Mouse (Mus musculus) forebrain, postnatal 0 days (tissue): ENCODE results near the gene Colgalt1. TPM values are rescaled to one million over a fixed set of nuclear protein-coding genes. Genes with fewer than 3 reads are reported as not detected.

Source experiments
- ATAC-seq: fragments of 200-750 bp; cut with Nextera tagmentation; 2 replicates; pipeline ENCODE4 v1.8.0; 2017; ENCODE audit warnings: mild to moderate bottlenecking, moderate library complexity
- DNase-seq: peaks from one replicate; pipeline ENCODE4 v3.0.0-alpha.2; 2015
- H3K27ac ChIP-seq: fragments of 300-500 bp; sonication (generic); 2 replicates; pipeline ENCODE4 v1.5.1; 2014; ENCODE audit warnings: low read depth, mild to moderate bottlenecking, antibody characterized with exemption, low read length, moderate library complexity, mixed read lengths
- H3K27me3 ChIP-seq: fragments of 300-500 bp; sonication (generic); 2 replicates; pipeline ENCODE4 v1.6.1; 2014; ENCODE audit warnings: mild to moderate bottlenecking, low read length, mixed read lengths; ENCODE audit not compliant: insufficient read depth
- H3K36me3 ChIP-seq: fragments of 300-500 bp; sonication (generic); 2 replicates; pipeline ENCODE4 v1.6.1; 2014; ENCODE audit warnings: mild to moderate bottlenecking, moderate library complexity; ENCODE audit not compliant: insufficient read depth
- H3K4me1 ChIP-seq: fragments of 300-500 bp; sonication (generic); 2 replicates; pipeline ENCODE4 v1.6.1; 2014; ENCODE audit warnings: antibody characterized with exemption; ENCODE audit not compliant: insufficient read depth
- H3K4me2 ChIP-seq: fragments of 300-500 bp; sonication (generic); 2 replicates; pipeline ENCODE4 v1.6.1; 2014; ENCODE audit warnings: low read depth, mild to moderate bottlenecking, moderate library complexity
- H3K4me3 ChIP-seq: fragments of 300-500 bp; sonication (generic); 2 replicates; pipeline ENCODE4 v1.5.1; 2014; ENCODE audit warnings: low read depth, low read length, mixed read lengths
- H3K9ac ChIP-seq: fragments of 300-500 bp; sonication (generic); 2 replicates; pipeline ENCODE4 v1.6.1; 2014; ENCODE audit warnings: mild to moderate bottlenecking
- H3K9me3 ChIP-seq: fragments of 300-500 bp; sonication (generic); 2 replicates; pipeline ENCODE4 v1.6.1; 2016; ENCODE audit warnings: low read length
- CTCF ChIP-seq: sonication (generic); IDR thresholded peaks from 2 replicates; pipeline ENCODE4 v1.5.1; 2016; ENCODE audit warnings: antibody characterized with exemption, control low read depth, low read depth
- WGBS: fragments of 180-500 bp; shearing (Covaris S2); extraction: QIAGEN DNeasy Blood & Tissue Kit; methylation state at CpG from one replicate; pipeline ENCODE4 v1.1.7; 2014; 5-methylcytosine and 5-hydroxymethylcytosine counted together
- microRNA-seq, 2 experiments: library from miRNA; unstranded; fragments of <30 nt; microRNA quantifications; one replicate each; pipeline ENCODE4; 2016
- polyA plus RNA-seq: library from polyadenylated mRNA; unstranded; fragments of >200 nt; fragmentation: Nextera tagmentation; extraction: Ambion mirVana; gene quantifications from 2 replicates; pipeline ENCODE4 v1.2.1, GENCODE M21; 2015
- total RNA-seq: library from RNA; depleted of rRNA; stranded (reverse); fragments of >200 nt; gene quantifications from 2 replicates; pipeline ENCODE4 v1.2.3, GENCODE M21; 2014; rRNA removed

Colgalt1 gene
- total and polyA plus RNA-seq, 2 experiments from 2014 or later: 58.4 to 84.3 TPM

GRCm38 (mm10) chr8:71674071-71674470, 63.3 kb downstream of the Colgalt1 start:
- DNase-seq: peak; percentile 52
- TF ChIP-seq CTCF: no peak
- Histone ChIP-seq H3K4me3 (no peak overlapping the region), H3K27ac (no peak overlapping the region), H3K27me3 (peaks cover 10% of the 10 kb centered on the region), H3K36me3 (no peaks in the 10 kb centered on the region), H3K9me3 (no peaks in the 10 kb centered on the region), H3K9ac (no peak overlapping the region), H3K4me1 (peaks cover 11% of the 10 kb centered on the region; the same call in 1 of the 2 replicates), H3K4me2 (no peak overlapping the region)
- no peak for ATAC-seq
- 42% methylated on average over 2 of the region's 2 CpGs for WGBS

Small RNA genes lying within 50 kb of the gene (microRNA-seq; reads per million reads assigned to microRNA genes)
- 3.1 to 5.9 reads per million in 2 experiments for gene Mir6769b

Other genes starting within 250 kb of the Colgalt1 start
- 148 and 195 TPM in 2 replicates for gene Use1, start 244.2 kb upstream of the Colgalt1 start, total RNA-seq
- gene Use1, start 244.2 kb upstream of the Colgalt1 start, polyA plus RNA-seq: 124 and 140 TPM in 2 replicates
- 14.3 and 16.2 TPM in 2 replicates for gene Ocel1, start 239.7 kb upstream of the Colgalt1 start, total RNA-seq
- gene Ocel1, start 239.7 kb upstream of the Colgalt1 start, polyA plus RNA-seq: 5.2 and 6.6 TPM in 2 replicates
- 59.0 and 63.9 TPM in 2 replicates for gene Nr2f6, start 229.0 kb upstream of the Colgalt1 start, total RNA-seq
- gene Nr2f6, start 229.0 kb upstream of the Colgalt1 start, polyA plus RNA-seq: 26.0 and 28.9 TPM in 2 replicates
- gene Ushbp1, start 215.2 kb upstream of the Colgalt1 start, total RNA-seq: 3.5 and 5.6 TPM in 2 replicates
- gene Ushbp1, start 215.2 kb upstream of the Colgalt1 start, polyA plus RNA-seq: 4.2 and 4.5 TPM in 2 replicates
- gene Babam1, start 214.1 kb upstream of the Colgalt1 start, total RNA-seq: 87.2 and 94.0 TPM in 2 replicates
- 98.9 and 107 TPM in 2 replicates for gene Babam1, start 214.1 kb upstream of the Colgalt1 start, polyA plus RNA-seq
- gene Ankle1, start 205.0 kb upstream of the Colgalt1 start, total RNA-seq: 0.81 and 2.8 TPM in 2 replicates
- 0.97 and 2.3 TPM in 2 replicates for gene Ankle1, start 205.0 kb upstream of the Colgalt1 start, polyA plus RNA-seq
- 187 and 210 TPM in 2 replicates for gene Abhd8, start 147.3 kb upstream of the Colgalt1 start, total RNA-seq
- gene Abhd8, start 147.3 kb upstream of the Colgalt1 start, polyA plus RNA-seq: 168 and 169 TPM in 2 replicates
- gene Mrpl34, start 146.0 kb upstream of the Colgalt1 start, total RNA-seq: 75.0 and 80.5 TPM in 2 replicates
- 145 and 184 TPM in 2 replicates for gene Mrpl34, start 146.0 kb upstream of the Colgalt1 start, polyA plus RNA-seq
- gene Dda1, start 141.8 kb upstream of the Colgalt1 start, total RNA-seq: 179 and 184 TPM in 2 replicates
- gene Dda1, start 141.8 kb upstream of the Colgalt1 start, polyA plus RNA-seq: 274 and 283 TPM in 2 replicates
- gene Ano8, start 125.0 kb upstream of the Colgalt1 start, total RNA-seq: 76.5 and 82.2 TPM in 2 replicates
- gene Ano8, start 125.0 kb upstream of the Colgalt1 start, polyA plus RNA-seq: 5.9 and 7.7 TPM in 2 replicates
- gene Gtpbp3, start 122.9 kb upstream of the Colgalt1 start, total RNA-seq: 23.6 and 33.6 TPM in 2 replicates
- 6.9 and 9.4 TPM in 2 replicates for gene Gtpbp3, start 122.9 kb upstream of the Colgalt1 start, polyA plus RNA-seq
- gene Plvap, start 99.2 kb upstream of the Colgalt1 start, total RNA-seq: 2.2 and 4.0 TPM in 2 replicates
- gene Plvap, start 99.2 kb upstream of the Colgalt1 start, polyA plus RNA-seq: 6.9 and 8.7 TPM in 2 replicates
- gene Ccdc194, start 85.3 kb upstream of the Colgalt1 start, total RNA-seq: 0.48 TPM in 1 of 2 replicates, not detected in the other
- gene Ccdc194, start 85.3 kb upstream of the Colgalt1 start, polyA plus RNA-seq: 0.08 and 0.16 TPM in 2 replicates
- 10.1 and 17.8 TPM in 2 replicates for gene Bst2, start 73.5 kb upstream of the Colgalt1 start, total RNA-seq
- gene Bst2, start 73.5 kb upstream of the Colgalt1 start, polyA plus RNA-seq: 19.3 and 21.0 TPM in 2 replicates
- gene Mvb12a, start 68.1 kb upstream of the Colgalt1 start, total RNA-seq: 70.5 and 81.7 TPM in 2 replicates
- gene Mvb12a, start 68.1 kb upstream of the Colgalt1 start, polyA plus RNA-seq: 73.4 and 87.4 TPM in 2 replicates
- gene Tmem221, start 52.1 kb upstream of the Colgalt1 start, total RNA-seq: 0.08 TPM in 1 of 2 replicates, not detected in the other
- 0.16 and 0.18 TPM in 2 replicates for gene Tmem221, start 52.1 kb upstream of the Colgalt1 start, polyA plus RNA-seq
- gene Nxnl1, start 44.4 kb upstream of the Colgalt1 start, total RNA-seq: 0.08 TPM in 1 of 2 replicates, not detected in the other
- not detected in 2 replicates for gene Nxnl1, start 44.4 kb upstream of the Colgalt1 start, polyA plus RNA-seq
- gene Slc27a1, start 42.1 kb upstream of the Colgalt1 start, total RNA-seq: 106 and 133 TPM in 2 replicates
- 74.8 and 102 TPM in 2 replicates for gene Slc27a1, start 42.1 kb upstream of the Colgalt1 start, polyA plus RNA-seq
- 248 and 264 TPM in 2 replicates for gene Pgls, start 18.8 kb upstream of the Colgalt1 start, total RNA-seq
- gene Pgls, start 18.8 kb upstream of the Colgalt1 start, polyA plus RNA-seq: 262 and 318 TPM in 2 replicates
- gene Fam129c, start 13.3 kb upstream of the Colgalt1 start, total RNA-seq: 3.4 and 11.1 TPM in 2 replicates
- 2.0 and 2.8 TPM in 2 replicates for gene Fam129c, start 13.3 kb upstream of the Colgalt1 start, polyA plus RNA-seq
- gene Unc13a, start 60.8 kb downstream of the Colgalt1 start, total RNA-seq: 84.8 and 89.2 TPM in 2 replicates
- 14.2 and 18.8 TPM in 2 replicates for gene Unc13a, start 60.8 kb downstream of the Colgalt1 start, polyA plus RNA-seq
- gene Jak3, start 65.3 kb downstream of the Colgalt1 start, total RNA-seq: 5.2 and 7.3 TPM in 2 replicates
- 2.8 and 4.4 TPM in 2 replicates for gene Jak3, start 65.3 kb downstream of the Colgalt1 start, polyA plus RNA-seq
- gene Insl3, start 78.2 kb downstream of the Colgalt1 start, total RNA-seq: 1.6 and 1.8 TPM in 2 replicates
- 0.36 and 1.4 TPM in 2 replicates for gene Insl3, start 78.2 kb downstream of the Colgalt1 start, polyA plus RNA-seq
- gene B3gnt3, start 90.8 kb downstream of the Colgalt1 start, total RNA-seq: 0.24 and 0.92 TPM in 2 replicates
- 0.44 and 0.49 TPM in 2 replicates for gene B3gnt3, start 90.8 kb downstream of the Colgalt1 start, polyA plus RNA-seq
- gene Fcho1, start 114.7 kb downstream of the Colgalt1 start, total RNA-seq: 97.2 and 101 TPM in 2 replicates
- 62.4 and 68.7 TPM in 2 replicates for gene Fcho1, start 114.7 kb downstream of the Colgalt1 start, polyA plus RNA-seq